Mouse (Mus musculus): ENCODE results near the gene Rbms1.
"Not testable (repeated sequence)": the region's sequence is repeated elsewhere in the genome, so short reads cannot be mapped to it uniquely, and the experiment has no call there.

Gene Rbms1

GRCm38 (mm10) chr2:60845316-60845894 lies 117.6 kb downstream of the Rbms1 start:
- DNase-seq (ENCODE audit: low spot score), result no peak

GRCm38 (mm10) chr2:60844259-60844658 lies 118.7 kb downstream of the Rbms1 start:
- DNase-seq (ENCODE audit: low spot score), result no peak

- DNase-seq (ENCODE audit: low spot score), result no peak
These were observed 119.4 kb downstream of the Rbms1 start for GRCm38 (mm10) chr2:60843633-60844032.

- DNase-seq (ENCODE audit: low spot score), result no peak
These were observed 120.0 kb downstream of the Rbms1 start for GRCm38 (mm10) chr2:60842976-60843375.

- no peak for DNase-seq (ENCODE audit: low spot score)
These were observed 122.1 kb downstream of the Rbms1 start for GRCm38 (mm10) chr2:60840922-60841321.

GRCm38 (mm10) chr2:60839498-60839897 lies 123.5 kb downstream of the Rbms1 start:
- DNase-seq (ENCODE audit: low spot score), result no peak

- peak; percentile 78 for DNase-seq (ENCODE audit: low spot score)
These were observed 124.1 kb downstream of the Rbms1 start for GRCm38 (mm10) chr2:60838856-60839255.

GRCm38 (mm10) chr2:60837616-60838015 lies 125.4 kb downstream of the Rbms1 start:
- no peak for DNase-seq (ENCODE audit: low spot score)

- peak; percentile 50 for DNase-seq (ENCODE audit: low spot score)
These were observed 126.8 kb downstream of the Rbms1 start for GRCm38 (mm10) chr2:60836237-60836636.

GRCm38 (mm10) chr2:60834293-60834692 lies 128.7 kb downstream of the Rbms1 start:
- no peak for DNase-seq (ENCODE audit: low spot score)

GRCm38 (mm10) chr2:60832254-60832653 lies 130.7 kb downstream of the Rbms1 start:
- DNase-seq (ENCODE audit: low spot score), result no peak

GRCm38 (mm10) chr2:60830464-60830863 lies 132.5 kb downstream of the Rbms1 start:
- not testable (repeated sequence) for DNase-seq (ENCODE audit: low spot score)

- DNase-seq (ENCODE audit: low spot score), result no peak
These were observed 134.0 kb downstream of the Rbms1 start for GRCm38 (mm10) chr2:60828908-60829462.

GRCm38 (mm10) chr2:60827152-60827428 lies 135.9 kb downstream of the Rbms1 start:
- DNase-seq (ENCODE audit: low spot score), result no peak

GRCm38 (mm10) chr2:60826406-60827151 lies 136.4 kb downstream of the Rbms1 start:
- DNase-seq (ENCODE audit: low spot score), result no peak

GRCm38 (mm10) chr2:60825690-60826089 lies 137.3 kb downstream of the Rbms1 start:
- peak; percentile 78 for DNase-seq (ENCODE audit: low spot score)

- no peak for DNase-seq (ENCODE audit: low spot score)
These were observed 141.4 kb downstream of the Rbms1 start for GRCm38 (mm10) chr2:60821635-60822034.

- no peak for DNase-seq (ENCODE audit: low spot score)
These were observed 144.4 kb downstream of the Rbms1 start for GRCm38 (mm10) chr2:60818632-60819031.

- no peak for DNase-seq (ENCODE audit: low spot score)
These were observed 146.7 kb downstream of the Rbms1 start for GRCm38 (mm10) chr2:60816307-60816706.

GRCm38 (mm10) chr2:60814788-60815187 lies 148.2 kb downstream of the Rbms1 start:
- DNase-seq (ENCODE audit: low spot score), result no peak

- no peak for DNase-seq (ENCODE audit: low spot score)
These were observed 150.0 kb downstream of the Rbms1 start for GRCm38 (mm10) chr2:60812949-60813348.

- DNase-seq (ENCODE audit: low spot score), result peak; percentile 88
These were observed 152.4 kb downstream of the Rbms1 start for GRCm38 (mm10) chr2:60810617-60811016.

- no peak for DNase-seq (ENCODE audit: low spot score)
These were observed 153.5 kb downstream of the Rbms1 start for GRCm38 (mm10) chr2:60809441-60809921.

- DNase-seq (ENCODE audit: low spot score), result no peak
These were observed 154.2 kb downstream of the Rbms1 start for GRCm38 (mm10) chr2:60808822-60809221.
